Mouse (Mus musculus) heart, adult 8-10 months (tissue): ENCODE data around the gene Mutyh. TPM values are rescaled to one million over a fixed set of nuclear protein-coding genes. Genes with fewer than 3 reads are reported as not detected.
"Not testable (repeated sequence)": the region's sequence is repeated elsewhere in the genome, so short reads cannot be mapped to it uniquely, and the experiment has no call there.

Experiments used
- DNase-seq: peaks from one replicate; pipeline ENCODE4 v3.0.0; 2022; ENCODE audit warnings: low spot score
- total RNA-seq, 4 experiments: library from RNA; stranded (reverse); gene quantifications; 2 replicates each; pipeline ENCODE4 v1.2.4; 2022

The Mutyh gene
- total RNA-seq, 4 experiments from 2014 or later, result 0.95 to 1.3 (median 1.1) TPM

GRCm38 (mm10) chr4:116820902-116821693, 13.6 kb downstream of the Mutyh start:
- DNase-seq, result peak; percentile 76

- DNase-seq, result no peak
Observed at GRCm38 (mm10) chr4:116821694-116822016, 14.1 kb downstream of the Mutyh start, which contains the start of gene Hpdl. Hpdl (minus strand) TSS chr4:116821707.

GRCm38 (mm10) chr4:116824541-116825004, 17.1 kb downstream of the Mutyh start:
- DNase-seq, result peak; percentile 71

GRCm38 (mm10) chr4:116827819-116828218, 20.3 kb downstream of the Mutyh start:
- peak; percentile 48 for DNase-seq

- DNase-seq, result no peak
Observed at GRCm38 (mm10) chr4:116829364-116830069, 22.0 kb downstream of the Mutyh start.

GRCm38 (mm10) chr4:116830070-116830368, 22.5 kb downstream of the Mutyh start:
- DNase-seq, result no peak

- no peak for DNase-seq
Observed at GRCm38 (mm10) chr4:116838999-116839398, 31.5 kb downstream of the Mutyh start.

GRCm38 (mm10) chr4:116840096-116840495, 32.6 kb downstream of the Mutyh start:
- DNase-seq, result not testable (repeated sequence)

GRCm38 (mm10) chr4:116840841-116841240, 33.3 kb downstream of the Mutyh start:
- no peak for DNase-seq

GRCm38 (mm10) chr4:116844324-116844723, 36.8 kb downstream of the Mutyh start:
- no peak for DNase-seq

- DNase-seq, result no peak
Observed at GRCm38 (mm10) chr4:116849901-116850300, 42.4 kb downstream of the Mutyh start.

GRCm38 (mm10) chr4:116854286-116854685, 46.8 kb downstream of the Mutyh start:
- DNase-seq, result no peak

- DNase-seq, result no peak
Observed at GRCm38 (mm10) chr4:116857203-116857602, 49.7 kb downstream of the Mutyh start.

- DNase-seq, result no peak
Observed at GRCm38 (mm10) chr4:116859711-116860110, 52.2 kb downstream of the Mutyh start.

- DNase-seq, result no peak
Observed at GRCm38 (mm10) chr4:116862023-116862422, 54.5 kb downstream of the Mutyh start.

Other genes with a start within 250 kb of the Mutyh start
- gene Ccdc17, start 211.1 kb upstream of the Mutyh start, total RNA-seq, result 1 to 10 TPM; 3.1 to 3.5 (median 3.3) TPM
- gene Nasp, start 179.8 kb upstream of the Mutyh start, total RNA-seq, result 10 to 100 TPM; 13.3 to 18.4 (median 16.0) TPM
- 100 to 1,000 TPM; 297 to 332 (median 327) TPM for gene Akr1a1, start 156.0 kb upstream of the Mutyh start, total RNA-seq
- gene Prdx1, start 122.2 kb upstream of the Mutyh start, total RNA-seq, result 100 to 1,000 TPM; 475 to 641 (median 529) TPM
- 10 to 100 TPM; 61.8 to 72.5 (median 66.4) TPM for gene Mmachc, start 99.3 kb upstream of the Mutyh start, total RNA-seq
- gene Ccdc163, start 99.2 kb upstream of the Mutyh start, total RNA-seq, result 1 to 10 TPM; 3.0 to 5.7 (median 4.1) TPM
- 1 to 10 TPM; 1.6 to 3.3 (median 2.3) TPM for gene Tesk2, start 86.8 kb upstream of the Mutyh start, total RNA-seq
- gene Toe1, start 83 bp upstream of the Mutyh start, total RNA-seq, result 1 to 10 TPM; 4.2 to 8.2 (median 5.4) TPM
- gene Hpdl, start 14.0 kb downstream of the Mutyh start, total RNA-seq, result 1 to 10 TPM; 2.9 to 6.1 (median 3.9) TPM
- gene Zswim5, start 69.7 kb downstream of the Mutyh start, total RNA-seq, result 1 to 10 TPM in 1 of 4 experiments, under 1 TPM in 3; 0.82 to 1.4 (median 0.92) TPM
- 100 to 1,000 TPM in 1 of 4 experiments, 10 to 100 TPM in 3; 85.5 to 108 (median 91.8) TPM for gene Urod, start 186.7 kb downstream of the Mutyh start, total RNA-seq
- gene Hectd3, start 187.6 kb downstream of the Mutyh start, total RNA-seq, result 10 to 100 TPM; 16.7 to 20.6 (median 17.7) TPM
- gene Eif2b3, start 211.7 kb downstream of the Mutyh start, total RNA-seq, result 10 to 100 TPM; 13.5 to 18.2 (median 15.0) TPM